Mouse (Mus musculus): ENCODE results near the gene Slc46a3. TPM values are rescaled to one million over a fixed set of nuclear protein-coding genes. Genes with fewer than 3 reads are reported as not detected.
"Not testable (repeated sequence)": the region's sequence is repeated elsewhere in the genome, so short reads cannot be mapped to it uniquely, and the experiment has no call there.

Gene Slc46a3
- total RNA-seq, 1 experiment from 2014 or later: 3.7 TPM

DNA sequence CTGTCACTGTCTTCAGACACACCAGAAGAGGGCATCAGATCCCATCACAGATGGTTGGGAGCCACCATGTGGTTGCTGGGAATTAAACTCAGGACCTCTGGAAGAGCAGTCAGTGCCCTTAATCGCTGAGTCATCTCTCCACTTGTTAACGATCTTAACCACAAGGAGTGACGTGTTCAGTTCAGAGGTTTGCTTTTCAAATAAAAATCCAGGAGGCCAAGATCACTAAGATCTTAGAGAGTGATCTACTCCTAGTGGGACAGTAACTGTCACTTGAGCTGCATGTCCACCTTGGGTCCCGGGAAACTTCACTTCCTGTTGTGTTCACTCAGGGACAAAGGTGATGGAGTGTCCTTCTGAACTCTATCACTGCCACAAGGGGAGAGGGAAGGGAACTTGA is 1.9 kb upstream of the Slc46a3 start:
- ATAC-seq (replicated peaks; ENCODE audit: low read depth, poor library complexity, severe bottlenecking): not testable (repeated sequence)

GRCm38 (mm10) chr5:147895436-147896198 is 1.0 kb upstream of the Slc46a3 start:
- peak; percentile 39 for ATAC-seq (replicated peaks; ENCODE audit: low read depth, poor library complexity, severe bottlenecking)

DNA sequence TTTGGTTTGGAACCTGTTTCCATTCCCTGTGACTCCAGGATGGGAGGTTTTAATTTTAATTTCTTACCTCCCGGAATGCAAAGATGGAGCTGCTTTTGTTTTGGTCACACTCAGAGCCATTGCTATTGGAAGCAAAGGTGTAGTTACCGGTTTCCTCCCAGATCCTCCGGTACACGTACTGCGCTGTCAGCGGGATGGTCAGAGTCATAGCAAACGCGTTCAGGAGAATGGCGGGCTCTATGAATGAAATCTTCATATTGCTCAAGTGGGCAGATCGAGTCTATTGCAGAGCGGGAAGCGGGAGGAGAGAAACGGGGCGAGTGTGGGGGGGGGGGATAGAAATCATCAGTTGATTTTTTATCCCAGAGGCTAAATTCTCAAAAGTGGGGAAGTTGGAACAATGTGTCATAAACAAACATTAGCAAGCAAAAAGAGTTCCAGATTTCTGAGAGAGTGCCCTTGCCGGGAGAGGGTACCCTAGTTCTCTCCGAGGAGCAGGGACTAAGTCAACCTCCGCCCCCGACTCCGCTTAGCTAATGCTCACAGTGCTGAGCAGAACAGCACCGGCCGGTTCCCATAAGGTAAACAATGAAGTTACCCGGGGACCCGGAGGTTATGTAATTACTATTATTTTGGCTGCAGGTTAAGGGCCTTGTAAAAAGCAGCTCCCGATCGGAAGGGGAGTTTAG is 705 bp downstream of the Slc46a3 start:
- peak; percentile 2; the same call in 1 of the 2 replicates for ATAC-seq (replicated peaks; ENCODE audit: low read depth, poor library complexity, severe bottlenecking)

DNA sequence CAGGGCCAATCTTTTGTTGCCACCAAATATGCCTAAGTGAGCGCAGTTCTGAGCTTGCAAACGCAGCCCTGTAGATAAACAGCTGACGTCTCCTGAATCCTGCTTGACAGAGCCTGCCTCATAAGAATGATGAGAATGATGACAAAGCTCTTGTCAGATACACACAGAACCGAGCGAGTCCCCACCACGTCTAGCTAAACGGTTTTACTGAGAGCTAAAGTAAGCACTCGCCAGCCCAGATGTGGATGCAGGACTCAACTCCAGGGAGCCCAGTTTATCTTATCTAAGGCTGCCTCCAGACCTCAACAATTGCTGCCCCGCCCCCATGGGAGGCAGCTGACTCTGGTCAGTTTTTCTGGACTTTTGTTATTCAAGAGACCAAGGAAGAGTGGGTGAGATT is 1.5 kb downstream of the Slc46a3 start:
- peak; percentile 2; the same call in 1 of the 2 replicates for ATAC-seq (replicated peaks; ENCODE audit: low read depth, poor library complexity, severe bottlenecking)

GRCm38 (mm10) chr5:147892735-147893134 is 1.9 kb downstream of the Slc46a3 start:
- no peak for ATAC-seq (replicated peaks; ENCODE audit: low read depth, poor library complexity, severe bottlenecking)

GRCm38 (mm10) chr5:147888313-147889297 is 6.0 kb downstream of the Slc46a3 start:
- peak; percentile 86 for ATAC-seq (replicated peaks; ENCODE audit: low read depth, poor library complexity, severe bottlenecking)

- no peak for ATAC-seq (replicated peaks; ENCODE audit: low read depth, poor library complexity, severe bottlenecking)
Observed at GRCm38 (mm10) chr5:147883581-147883980, 11.0 kb downstream of the Slc46a3 start.

- ATAC-seq (replicated peaks; ENCODE audit: low read depth, poor library complexity, severe bottlenecking): peak; percentile 58
Observed at GRCm38 (mm10) chr5:147879971-147880682, 14.5 kb downstream of the Slc46a3 start.

DNA sequence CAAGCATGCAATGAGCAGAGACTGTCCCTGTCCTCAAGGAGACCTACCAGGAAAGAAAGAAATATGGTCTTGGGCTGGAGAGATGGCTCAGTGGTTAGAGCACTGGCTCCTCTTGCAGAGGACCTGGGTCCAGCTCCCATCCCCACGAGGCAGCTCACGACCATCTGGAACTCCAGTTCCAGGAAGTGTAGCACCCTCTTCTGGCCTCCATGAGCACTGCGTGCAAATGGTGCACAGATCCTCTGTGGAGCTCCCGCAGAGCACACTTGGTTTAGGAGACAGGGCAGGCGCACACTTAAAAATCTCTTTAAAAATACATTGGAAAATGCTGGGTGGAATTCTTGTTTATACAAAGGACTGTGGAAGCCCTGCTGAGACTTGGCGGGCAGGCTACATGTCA is 17.1 kb downstream of the Slc46a3 start:
- ATAC-seq (replicated peaks; ENCODE audit: low read depth, poor library complexity, severe bottlenecking): no peak

GRCm38 (mm10) chr5:147875210-147875609 is 19.4 kb downstream of the Slc46a3 start:
- ATAC-seq (replicated peaks; ENCODE audit: low read depth, poor library complexity, severe bottlenecking): no peak

GRCm38 (mm10) chr5:147874491-147875065 is 20.0 kb downstream of the Slc46a3 start:
- no peak; the same call in 1 of the 2 replicates for ATAC-seq (replicated peaks; ENCODE audit: low read depth, poor library complexity, severe bottlenecking)

DNA sequence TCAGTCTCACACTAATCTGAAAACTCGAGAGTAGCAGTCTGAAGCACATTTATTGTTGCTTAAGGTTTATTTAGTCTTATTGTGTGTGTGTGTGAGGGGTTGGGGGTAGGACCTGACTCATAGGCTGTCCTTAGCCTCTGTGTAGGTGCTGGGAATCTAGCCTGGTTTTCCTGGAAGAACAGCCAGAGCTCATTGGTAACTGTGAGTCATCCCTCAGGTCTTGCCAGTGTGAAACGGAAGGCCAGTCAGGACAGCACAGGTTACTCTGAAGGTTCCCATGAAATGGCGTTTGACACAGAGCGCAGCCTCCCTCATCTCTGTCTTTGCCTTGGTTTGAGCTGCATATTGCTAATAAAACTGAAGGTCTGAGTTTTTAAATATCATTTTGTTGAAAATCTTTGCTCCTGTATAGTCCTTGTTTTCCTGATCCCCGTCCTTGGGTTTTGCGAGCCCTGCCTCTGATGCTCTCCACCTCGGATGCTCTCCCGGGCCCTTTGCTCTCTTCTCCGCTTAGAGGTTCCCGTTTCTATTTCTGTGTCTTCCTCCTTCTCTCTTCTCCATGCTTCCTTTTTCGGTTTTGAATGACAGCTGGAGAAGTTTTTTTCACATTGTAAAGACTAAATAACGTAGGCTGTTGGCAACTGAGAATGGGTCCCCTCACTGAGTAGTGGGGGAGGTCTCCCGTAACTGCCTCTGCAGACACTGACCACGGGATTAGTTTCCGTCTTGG is 23.4 kb downstream of the Slc46a3 start:
- peak; percentile 71 for ATAC-seq (replicated peaks; ENCODE audit: low read depth, poor library complexity, severe bottlenecking)

DNA sequence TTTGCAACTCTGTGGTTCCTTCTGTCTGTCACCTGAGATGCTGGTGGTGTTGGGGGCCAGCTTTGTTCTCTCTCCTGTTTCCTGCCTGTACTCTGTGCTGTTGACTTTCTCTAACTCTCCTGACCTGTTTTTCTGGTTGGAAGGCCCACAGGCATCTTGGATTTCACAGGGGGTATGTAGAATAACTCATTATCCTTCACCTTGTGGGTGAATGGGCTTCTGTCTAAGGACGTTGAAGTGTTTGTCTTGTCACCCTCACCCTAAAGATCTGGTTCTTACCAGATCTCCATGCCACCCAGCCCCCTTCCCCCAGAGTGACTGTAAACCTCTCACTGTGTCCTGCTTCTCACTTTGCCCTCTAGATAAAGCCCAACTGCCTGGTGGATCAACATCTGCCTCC is 24.3 kb downstream of the Slc46a3 start:
- no peak for ATAC-seq (replicated peaks; ENCODE audit: low read depth, poor library complexity, severe bottlenecking)

GRCm38 (mm10) chr5:147869568-147869967 is 25.0 kb downstream of the Slc46a3 start:
- peak; percentile 10; the same call in 1 of the 2 replicates for ATAC-seq (replicated peaks; ENCODE audit: low read depth, poor library complexity, severe bottlenecking)

DNA sequence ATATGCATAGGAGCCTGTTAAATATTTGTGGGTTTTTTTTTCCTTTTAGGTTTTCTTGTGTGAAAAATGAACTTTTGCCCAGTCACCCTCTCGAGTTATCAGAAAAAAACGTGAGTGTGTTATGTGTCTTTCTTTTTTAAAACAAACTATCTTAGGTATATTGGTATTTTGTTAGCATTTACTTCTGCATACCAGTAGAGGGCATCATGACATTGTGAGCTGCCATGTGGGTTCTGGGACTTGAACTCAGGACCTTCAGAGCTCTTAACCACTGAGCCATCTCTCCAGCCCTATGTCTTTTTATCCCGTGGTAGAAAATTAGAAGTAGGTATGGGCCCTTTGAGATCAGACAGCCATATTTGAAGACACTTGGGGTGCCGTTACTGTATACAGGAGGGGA is 25.9 kb downstream of the Slc46a3 start:
- no peak for ATAC-seq (replicated peaks; ENCODE audit: low read depth, poor library complexity, severe bottlenecking)

DNA sequence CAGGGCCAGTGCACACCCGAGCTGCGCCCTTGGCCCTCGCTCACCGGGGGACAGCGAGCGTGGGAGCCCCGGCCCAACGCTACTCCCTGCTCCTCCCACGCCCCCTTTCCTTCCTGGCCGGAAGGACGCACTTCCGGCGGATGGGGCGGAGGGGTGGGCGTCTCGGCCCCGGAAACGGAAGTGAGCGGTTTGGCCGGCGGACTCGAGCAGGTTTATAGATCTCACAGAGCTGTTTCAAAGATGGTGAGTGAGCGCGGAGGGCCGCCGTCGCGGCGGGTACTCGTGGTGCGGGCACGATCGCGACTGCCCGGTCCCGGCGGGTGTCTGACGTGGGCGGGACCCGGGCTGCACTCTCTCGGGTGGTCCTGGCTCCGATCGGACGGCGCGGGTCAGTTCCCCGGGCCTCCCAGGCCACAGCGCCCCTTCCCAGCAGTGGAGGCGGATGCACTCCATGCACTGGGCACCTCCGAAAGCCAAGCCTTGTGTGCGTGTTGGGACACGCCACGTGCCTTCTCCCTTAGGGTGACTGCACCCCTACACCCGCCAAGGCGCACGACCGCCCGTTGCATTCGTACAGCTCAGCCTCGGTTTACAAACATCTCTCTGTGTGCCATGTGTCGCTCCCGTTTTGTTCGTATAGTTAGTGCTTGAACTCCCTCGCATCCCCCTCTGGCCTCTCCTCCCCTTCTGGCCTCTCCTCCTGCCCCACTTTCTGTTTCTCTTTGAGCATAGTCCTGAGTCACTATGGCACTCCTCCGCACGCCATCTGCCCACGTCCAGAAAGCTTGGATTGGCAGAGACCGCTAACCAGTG is 34.0 kb downstream of the Slc46a3 start, which contains the start of gene Pomp:
Gene Pomp (plus strand): TSS at position 13 of the 813 bp plus-strand sequence.
- ATAC-seq (replicated peaks; ENCODE audit: low read depth, poor library complexity, severe bottlenecking): peak; percentile 85

DNA sequence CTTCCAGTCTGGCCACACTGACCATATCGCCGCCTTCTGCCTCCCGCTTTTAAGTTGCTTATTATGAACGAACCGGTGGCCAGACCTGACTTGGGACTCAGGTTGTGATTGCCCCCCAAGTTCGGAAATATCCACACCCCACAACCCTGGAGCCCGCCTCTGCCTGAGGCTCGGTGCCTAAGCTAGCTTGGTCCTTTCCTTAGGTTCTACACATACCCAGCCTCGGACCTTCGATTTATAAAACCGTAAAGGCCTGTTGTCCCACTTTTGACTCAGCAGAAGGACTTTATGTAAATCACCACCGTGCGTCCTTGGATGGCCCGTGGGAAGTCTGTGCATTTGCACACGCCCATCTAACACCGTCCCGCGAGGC is 34.6 kb downstream of the Slc46a3 start:
- peak; percentile 8; the same call in 1 of the 2 replicates for ATAC-seq (replicated peaks; ENCODE audit: low read depth, poor library complexity, severe bottlenecking)

DNA sequence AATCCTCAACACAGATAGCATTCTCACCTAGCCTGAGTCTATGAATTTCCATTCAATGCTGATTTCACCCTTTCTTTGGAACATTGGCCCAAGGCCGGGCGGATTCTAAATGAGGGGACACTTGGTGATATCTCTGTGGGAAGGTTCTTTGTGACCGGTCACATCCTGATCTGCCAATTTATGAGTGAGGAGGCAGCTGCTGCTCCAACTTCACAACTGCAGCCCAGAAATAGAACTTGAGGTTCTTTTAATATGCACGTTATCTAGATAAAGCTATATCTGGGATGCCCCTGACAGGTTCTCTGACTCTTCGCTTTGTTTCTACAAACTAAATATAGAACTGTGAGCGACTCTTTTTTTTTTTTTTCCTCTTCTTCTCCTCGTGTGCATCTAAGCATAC is 44.4 kb downstream of the Slc46a3 start:
- no peak for ATAC-seq (replicated peaks; ENCODE audit: low read depth, poor library complexity, severe bottlenecking)
